Mouse (Mus musculus) gastrocnemius, postnatal 4 days (tissue): ENCODE data around the gene Chrm3. TPM values are rescaled to one million over a fixed set of nuclear protein-coding genes. Genes with fewer than 3 reads are reported as not detected.
"Not testable (repeated sequence)": the region's sequence is repeated elsewhere in the genome, so short reads cannot be mapped to it uniquely, and the experiment has no call there.

ENCODE experiments used
- DNase-seq, 2 experiments: peaks; one replicate each; pipeline ENCODE4 v3.0.0; 2021 to 2022; ENCODE audit warnings: low spot score in 2 of 2, mixed read lengths in 2 of 2
- long read RNA-seq, 2 experiments: library from polyadenylated mRNA; stranded (forward); transcript quantifications; one replicate each; pipeline ENCODE4 v2.0.0; 2021
- total RNA-seq, 2 experiments: library from RNA; stranded (reverse); gene quantifications; 2 replicates each; pipeline ENCODE4 v1.2.3; 2021

Gene Chrm3
- 1 to 10 TPM; 1.5 to 1.6 TPM for total RNA-seq
- long read RNA-seq, experiment 1, partial matches to known transcripts = 0 of 1 reads
- long read RNA-seq, experiment 1, other reads (novel, unspliced or antisense) = 1 of 1 reads
- long read RNA-seq, experiment 2, partial matches to known transcripts = 1 of 1 reads
- long read RNA-seq, experiment 2, other reads (novel, unspliced or antisense) = 0 of 1 reads

GRCm38 (mm10) chr13:10360777-10361176 is at the start of gene Chrm3:
Chrm3 (minus strand) TSS chr13:10360847.
- DNase-seq = peak in 1 of 2 experiments; percentile 14

GRCm38 (mm10) chr13:10394364-10394763 is 33.7 kb upstream of the Chrm3 start:
- no peak for DNase-seq

GRCm38 (mm10) chr13:10375487-10375886 is 14.8 kb upstream of the Chrm3 start:
- DNase-seq = not testable (repeated sequence)

GRCm38 (mm10) chr13:10360199-10360694 is 400 bp downstream of the Chrm3 start:
- peak; percentile 15 to 17 for DNase-seq

- DNase-seq = no peak
Observed at GRCm38 (mm10) chr13:10359516-10360198, 990 bp downstream of the Chrm3 start.

- DNase-seq = no peak
Observed at GRCm38 (mm10) chr13:10355796-10356195, 4.9 kb downstream of the Chrm3 start.

GRCm38 (mm10) chr13:10354885-10355575 is 5.6 kb downstream of the Chrm3 start:
- DNase-seq = no peak

- no peak for DNase-seq
Observed at GRCm38 (mm10) chr13:10352141-10352540, 8.5 kb downstream of the Chrm3 start.

GRCm38 (mm10) chr13:10344362-10344761 is 16.3 kb downstream of the Chrm3 start:
- no peak for DNase-seq

- DNase-seq = no peak
Observed at GRCm38 (mm10) chr13:10335558-10335957, 25.1 kb downstream of the Chrm3 start.

- no peak for DNase-seq
Observed at GRCm38 (mm10) chr13:10332762-10333161, 27.9 kb downstream of the Chrm3 start.

- DNase-seq = no peak
Observed at GRCm38 (mm10) chr13:10309811-10310210, 50.8 kb downstream of the Chrm3 start.

GRCm38 (mm10) chr13:10295160-10295559 is 65.5 kb downstream of the Chrm3 start:
- no peak for DNase-seq

- DNase-seq = no peak
Observed at GRCm38 (mm10) chr13:10284331-10284730, 76.3 kb downstream of the Chrm3 start.

GRCm38 (mm10) chr13:10274907-10275306 is 85.7 kb downstream of the Chrm3 start:
- DNase-seq = no peak

GRCm38 (mm10) chr13:10263784-10264183 is 96.9 kb downstream of the Chrm3 start:
- DNase-seq = no peak

- DNase-seq = no peak
Observed at GRCm38 (mm10) chr13:10253049-10253448, 107.6 kb downstream of the Chrm3 start.

- no peak for DNase-seq
Observed at GRCm38 (mm10) chr13:10251499-10252179, 109.0 kb downstream of the Chrm3 start.

- DNase-seq = no peak
Observed at GRCm38 (mm10) chr13:10244243-10244998, 116.2 kb downstream of the Chrm3 start.

GRCm38 (mm10) chr13:10240238-10240637 is 120.4 kb downstream of the Chrm3 start:
- no peak for DNase-seq

- no peak for DNase-seq
Observed at GRCm38 (mm10) chr13:10239825-10240224, 120.8 kb downstream of the Chrm3 start.
